ENCODE assay signal across 9 mouse cellular contexts in genomic region chr15:31627277-31628154, GRCm38 (mm10). TPM values are rescaled to one million over a fixed set of nuclear protein-coding genes. Genes with fewer than 3 reads are reported as not detected.
DNase-seq lines count a peak whose midpoint lies in the region; ATAC-seq lines count a peak whose summit lies in the region.
"Had no signal": no experiment of that assay in that cellular context is flagged by ENCODE, and none has a peak within 500 bp of the region (broad histone marks: within the 10 kb centered on the region; RNA-seq: fewer than 3 reads in every experiment).

No protein-coding gene starts in this region.

- no peak overlapping the region for H3K9ac ChIP-seq in lung, embryonic 16.5 days (ENCODE audit: low read length)
- H3K9ac ChIP-seq in embryonic facial prominence, embryonic 14.5 days (ENCODE audit: low read depth, low read length), result 0 out of 2 replicates have a peak overlapping the region, but pooled peaks have one; percentile 27
- no peak overlapping the region for H3K9ac ChIP-seq in limb, embryonic 11.5 days (ENCODE audit: low read length)
- H3K9ac ChIP-seq in neural tube, embryonic 15.5 days (replicated peaks), result no peak overlapping the region

- no peaks in the 10 kb centered on the region for H3K36me3 ChIP-seq in lung, embryonic 16.5 days (ENCODE audit: control insufficient read depth, insufficient read depth, low read length)
- H3K36me3 ChIP-seq in embryonic facial prominence, embryonic 14.5 days (ENCODE audit: control insufficient read depth, insufficient read depth, low read length), result peaks cover 4% of the 10 kb centered on the region; the same call in 1 of the 2 replicates
- H3K36me3 ChIP-seq in limb, embryonic 11.5 days (ENCODE audit: control insufficient read depth, insufficient read depth, low read length), result no peaks in the 10 kb centered on the region
- H3K36me3 ChIP-seq in neural tube, embryonic 15.5 days, result no peaks in the 10 kb centered on the region
- H3K36me3 ChIP-seq: G1E had no signal

- no peak for DNase-seq in lung, postnatal 25 days (ENCODE audit: low spot score)
- DNase-seq in embryonic facial prominence, embryonic 14.5 days (ENCODE audit: low spot score), result no peak
- DNase-seq in limb, embryonic 11.5 days (ENCODE audit: low spot score), result peak; percentile 35
- DNase-seq in gastrocnemius, postnatal 10 days, result no peak
- DNase-seq in cerebellum, postnatal 14 days, result no peak
- no peak for DNase-seq in gastrocnemius, postnatal 25 days

- peaks cover 3% of the 10 kb centered on the region; the same call in 1 of the 2 replicates for H3K4me1 ChIP-seq in lung, embryonic 16.5 days (replicated peaks; ENCODE audit: control insufficient read depth, insufficient read depth, low read length)
- H3K4me1 ChIP-seq in embryonic facial prominence, embryonic 14.5 days (ENCODE audit: control insufficient read depth, insufficient read depth, low read length), result peaks cover 4% of the 10 kb centered on the region
- H3K4me1 ChIP-seq in limb, embryonic 11.5 days (ENCODE audit: control insufficient read depth, insufficient read depth, low read length), result 0 out of 2 replicates have a peak, but pooled peaks cover 3% of the 10 kb centered on the region
- H3K4me1 ChIP-seq in neural tube, embryonic 15.5 days, result peaks cover 13% of the 10 kb centered on the region

- WGBS in lung, embryonic 16.5 days, result 29% methylated on average over 12 of the region's 12 CpGs
- WGBS in embryonic facial prominence, embryonic 14.5 days, result 27% methylated on average over 12 of the region's 12 CpGs
- 56% methylated on average over 12 of the region's 12 CpGs for WGBS in limb, embryonic 11.5 days
- WGBS in neural tube, embryonic 15.5 days, result 48% methylated on average over 12 of the region's 12 CpGs

- H3K4me2 ChIP-seq in lung, embryonic 16.5 days (ENCODE audit: low read depth, low read length), result peak overlapping the region; percentile 23
- H3K4me2 ChIP-seq in embryonic facial prominence, embryonic 14.5 days (ENCODE audit: low read depth, low read length), result peak overlapping the region; percentile 30
- no peak overlapping the region for H3K4me2 ChIP-seq in limb, embryonic 11.5 days (ENCODE audit: low read depth, severe bottlenecking)
- no peak overlapping the region for H3K4me2 ChIP-seq in neural tube, embryonic 15.5 days

- H3K9me3 ChIP-seq in lung, embryonic 16.5 days (ENCODE audit: control insufficient read depth, low read length), result no peaks in the 10 kb centered on the region
- no peaks in the 10 kb centered on the region for H3K9me3 ChIP-seq in embryonic facial prominence, embryonic 14.5 days (ENCODE audit: control insufficient read depth, low read length)
- H3K9me3 ChIP-seq in limb, embryonic 11.5 days (ENCODE audit: control insufficient read depth, low read length), result no peaks in the 10 kb centered on the region
- no peaks in the 10 kb centered on the region for H3K9me3 ChIP-seq in neural tube, embryonic 15.5 days (replicated peaks)
- H3K9me3 ChIP-seq: G1E had no signal

- peak; percentile 51; the same call in 1 of the 2 replicates for ATAC-seq in lung, embryonic 16.5 days (ENCODE audit: low read depth)
- no peak for ATAC-seq in embryonic facial prominence, embryonic 14.5 days (ENCODE audit: low read depth)
- no peak for ATAC-seq in limb, embryonic 11.5 days (ENCODE audit: insufficient number of reproducible peaks, low FRiP score, low TSS enrichment, low read depth)
- ATAC-seq in neural tube, embryonic 15.5 days (ENCODE audit: low FRiP score), result no peak

- H3K27ac ChIP-seq in lung, embryonic 16.5 days (ENCODE audit: low read length), result peak overlapping the region; percentile 66
- H3K27ac ChIP-seq in embryonic facial prominence, embryonic 14.5 days (replicated peaks; ENCODE audit: low read depth, low read length), result peak overlapping the region; percentile 65
- no peak overlapping the region for H3K27ac ChIP-seq in limb, embryonic 11.5 days (replicated peaks; ENCODE audit: low read depth, low read length)
- peak overlapping the region; percentile 60 for H3K27ac ChIP-seq in neural tube, embryonic 15.5 days (replicated peaks)

- H3K27me3 ChIP-seq in lung, embryonic 16.5 days (ENCODE audit: control insufficient read depth, insufficient read depth, low read depth, low read length), result no peaks in the 10 kb centered on the region
- H3K27me3 ChIP-seq in embryonic facial prominence, embryonic 14.5 days (replicated peaks; ENCODE audit: control insufficient read depth, insufficient read depth, low read length), result no peaks in the 10 kb centered on the region
- no peaks in the 10 kb centered on the region for H3K27me3 ChIP-seq in limb, embryonic 11.5 days (ENCODE audit: control insufficient read depth, insufficient read depth, low read length)
- H3K27me3 ChIP-seq in neural tube, embryonic 15.5 days (replicated peaks), result no peaks in the 10 kb centered on the region

- H3K4me3 ChIP-seq in lung, embryonic 16.5 days (ENCODE audit: low read length), result no peak overlapping the region
- H3K4me3 ChIP-seq in embryonic facial prominence, embryonic 14.5 days (ENCODE audit: low read depth, low read length), result no peak overlapping the region
- no peak overlapping the region for H3K4me3 ChIP-seq in limb, embryonic 11.5 days (ENCODE audit: low read depth, low read length)
- H3K4me3 ChIP-seq in neural tube, embryonic 15.5 days (replicated peaks), result no peak overlapping the region

RNA-seq across cellular contexts. Expression of gene Fam173b, which starts 25.9 kb away (rescaled TPM):
- polyA plus RNA-seq in lung, embryonic 16.5 days (2015; fragmentation: Nextera tagmentation; extraction: Ambion mirVana), result 14.1 TPM in 2 replicates
- 11.7 and 16.2 TPM in 2 replicates for polyA plus RNA-seq in embryonic facial prominence, embryonic 14.5 days (2014; fragmentation: Nextera tagmentation; extraction: Ambion mirVana)
- polyA plus RNA-seq in limb, embryonic 11.5 days (2014; fragmentation: Nextera tagmentation; extraction: Ambion mirVana), result 14.5 and 16.6 TPM in 2 replicates
- polyA plus RNA-seq in neural tube, embryonic 15.5 days (2015; fragmentation: Nextera tagmentation; extraction: Ambion mirVana), result 11.1 and 11.6 TPM in 2 replicates
- 10 to 100 TPM; 11.4 to 12.6 TPM for total RNA-seq in gastrocnemius, postnatal 10 days (2021)
- total RNA-seq in gastrocnemius, postnatal 25 days (2021), result 10 to 100 TPM; 10.8 to 14.4 TPM

RNA-seq across cellular contexts. Expression of gene Cct5, which starts 25.9 kb away (rescaled TPM):
- polyA plus RNA-seq in lung, embryonic 16.5 days (2015; fragmentation: Nextera tagmentation; extraction: Ambion mirVana), result 452 and 461 TPM in 2 replicates
- polyA plus RNA-seq in embryonic facial prominence, embryonic 14.5 days (2014; fragmentation: Nextera tagmentation; extraction: Ambion mirVana), result 494 and 532 TPM in 2 replicates
- 725 and 743 TPM in 2 replicates for polyA plus RNA-seq in limb, embryonic 11.5 days (2014; fragmentation: Nextera tagmentation; extraction: Ambion mirVana)
- polyA plus RNA-seq in neural tube, embryonic 15.5 days (2015; fragmentation: Nextera tagmentation; extraction: Ambion mirVana), result 473 and 502 TPM in 2 replicates
- total RNA-seq in gastrocnemius, postnatal 10 days (2021), result 100 to 1,000 TPM; 248 to 264 TPM
- 100 to 1,000 TPM; 126 to 130 TPM for total RNA-seq in gastrocnemius, postnatal 25 days (2021)

Comparison
In these comparisons a context has a peak if more than half of its experiments do, and no peak if none do; other contexts are left out.
1. H3K4me2 ChIP-seq: peak in lung, embryonic 16.5 days (single experiment) and embryonic facial prominence, embryonic 14.5 days (single experiment); none in limb, embryonic 11.5 days (single experiment) and neural tube, embryonic 15.5 days (single experiment).